Mouse (Mus musculus) embryonic facial prominence, embryonic 12.5 days (tissue): ENCODE measurements around the gene Hyal3. TPM values are rescaled to one million over a fixed set of nuclear protein-coding genes. Genes with fewer than 3 reads are reported as not detected.
A peak's percentile ranks its signal among the peaks of the same experiment; 100 is the strongest.

Experiments used
- ATAC-seq: fragments of 200-750 bp; cut with Nextera tagmentation; 2 replicates; pipeline ENCODE4 v1.8.0; 2017; ENCODE audit not compliant: insufficient number of reproducible peaks, insufficient read depth, low FRiP score, low TSS enrichment
- H3K27ac ChIP-seq: fragments of 300-500 bp; sonication (generic); 2 replicates; pipeline ENCODE4 v1.5.1; 2016; ENCODE audit warnings: mild to moderate bottlenecking
- H3K27me3 ChIP-seq: fragments of 300-500 bp; sonication (generic); 2 replicates; pipeline ENCODE4 v1.6.1; 2016; ENCODE audit warnings: mild to moderate bottlenecking, moderate library complexity
- H3K36me3 ChIP-seq: fragments of 300-500 bp; sonication (generic); 2 replicates; pipeline ENCODE4 v1.6.1; 2016; ENCODE audit warnings: mild to moderate bottlenecking
- H3K4me1 ChIP-seq: fragments of 300-500 bp; sonication (generic); 2 replicates; pipeline ENCODE4 v1.6.1; 2016
- H3K4me2 ChIP-seq: fragments of 300-500 bp; sonication (generic); replicated peaks from 2 replicates; pipeline ENCODE4 v1.6.1; 2016; ENCODE audit warnings: mild to moderate bottlenecking, moderate library complexity
- H3K4me3 ChIP-seq: fragments of 300-500 bp; sonication (generic); 2 replicates; pipeline ENCODE4 v1.5.1; 2016; ENCODE audit warnings: mild to moderate bottlenecking
- H3K9ac ChIP-seq: fragments of 300-500 bp; sonication (generic); 2 replicates; pipeline ENCODE4 v1.6.1; 2016; ENCODE audit warnings: mild to moderate bottlenecking, moderate library complexity
- H3K9me3 ChIP-seq: fragments of 300-500 bp; sonication (generic); 2 replicates; pipeline ENCODE4 v1.6.1; 2016; ENCODE audit warnings: mild to moderate bottlenecking, moderate library complexity
- WGBS: fragments of 180-500 bp; shearing (Covaris S2); methylation state at CpG from one replicate; pipeline ENCODE4 v1.1.7; 2016; 5-methylcytosine and 5-hydroxymethylcytosine counted together
- polyA plus RNA-seq: library from polyadenylated mRNA; unstranded; fragments of >200 nt; fragmentation: Nextera tagmentation; extraction: Ambion mirVana; gene quantifications from 2 replicates; pipeline ENCODE4 v1.2.1, GENCODE M21; 2016

Gene Hyal3
- polyA plus RNA-seq, 1 experiment from 2014 or later, result 1.4 TPM

DNA sequence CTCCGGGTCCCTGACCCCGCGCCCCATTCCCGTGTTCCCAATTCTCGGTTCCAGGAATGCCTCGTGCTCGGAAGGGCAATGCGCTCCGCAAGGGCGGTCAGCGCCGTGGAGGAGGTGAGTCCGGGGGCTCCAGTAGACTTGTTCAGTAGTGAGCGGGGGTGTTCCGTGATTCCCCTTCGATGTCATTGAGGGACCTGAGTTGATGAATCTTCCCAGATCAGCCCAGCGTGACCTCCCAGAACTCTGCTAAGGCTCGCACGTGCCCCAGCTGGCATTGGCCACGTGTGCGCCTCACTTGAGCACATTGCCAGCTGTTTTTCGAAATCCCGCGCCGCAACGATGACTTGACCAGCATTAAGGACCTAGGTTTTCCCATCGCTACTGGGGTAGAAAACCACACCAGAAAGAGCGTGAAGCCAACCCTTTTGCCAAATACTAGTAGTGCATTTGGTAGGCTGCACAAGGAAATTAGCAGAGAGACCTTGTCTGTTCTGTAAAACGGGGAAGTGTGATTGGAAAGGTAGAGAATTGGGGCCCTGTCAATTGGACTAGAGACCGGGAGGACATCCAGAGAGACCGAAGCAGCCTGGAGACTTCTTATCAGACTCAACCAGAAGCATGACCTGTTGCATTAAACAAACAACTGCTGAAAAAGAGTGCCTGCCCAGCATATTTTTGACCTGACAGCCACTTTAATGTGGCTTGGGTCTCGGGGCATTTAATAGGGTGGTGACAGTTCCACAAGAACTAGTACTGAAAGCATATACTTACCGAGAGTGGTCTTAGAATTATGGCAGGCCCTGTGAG lies 7.4 kb downstream of the Hyal3 start:
- Histone ChIP-seq H3K27me3 (no peaks in the 10 kb centered on the region), H3K9me3 (no peaks in the 10 kb centered on the region), H3K27ac (peak overlapping the region; percentile 46; the same call in 1 of the 2 replicates), H3K4me2 (peak overlapping the region; percentile 73), H3K36me3 (peaks cover 45% of the 10 kb centered on the region), H3K4me1 (peaks cover 12% of the 10 kb centered on the region), H3K9ac (peak overlapping the region; percentile 57), H3K4me3 (peak overlapping the region; percentile 85)
- WGBS, result 5% methylated on average over 33 of the region's 33 CpGs
- no peak for ATAC-seq

DNA sequence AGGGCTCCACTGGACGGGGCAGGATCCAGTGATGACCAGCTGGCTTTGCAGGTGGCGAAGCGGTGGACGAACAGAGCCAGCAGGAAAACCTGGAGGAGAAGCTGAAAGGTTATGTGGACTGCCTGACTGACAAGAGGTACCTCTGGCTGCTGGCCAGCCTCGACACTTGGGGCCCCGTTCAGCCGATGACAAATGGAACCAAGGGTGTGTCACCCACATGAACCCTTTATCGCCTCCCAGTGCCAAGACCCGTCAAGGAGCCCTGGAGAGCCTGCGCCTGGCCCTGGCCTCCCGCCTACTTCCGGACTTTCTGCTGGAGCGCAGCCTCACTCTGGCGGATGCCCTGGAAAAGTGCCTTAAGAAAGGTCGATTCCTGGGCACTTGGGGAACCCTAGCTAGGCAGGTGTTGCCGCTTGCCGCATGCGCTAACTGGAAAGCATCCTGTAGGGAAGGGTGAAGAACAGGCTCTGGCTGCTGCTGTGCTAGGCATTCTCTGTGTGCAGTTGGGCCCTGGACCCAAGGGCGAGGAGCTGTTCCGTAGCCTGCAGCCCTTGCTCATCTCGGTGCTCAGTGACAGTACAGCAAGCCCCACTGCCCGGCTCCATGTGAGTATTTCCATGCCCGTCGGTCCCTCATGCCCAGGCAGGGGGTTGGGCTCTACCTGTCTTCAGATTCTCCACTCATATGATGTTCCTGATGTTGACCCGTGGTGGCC lies 9.6 kb downstream of the Hyal3 start:
- H3K27me3 ChIP-seq, result no peaks in the 10 kb centered on the region
- no peak overlapping the region for H3K4me2 ChIP-seq
- ATAC-seq, result no peak
- H3K4me3 ChIP-seq, result no peak overlapping the region
- peaks cover 12% of the 10 kb centered on the region for H3K4me1 ChIP-seq
- no peak overlapping the region for H3K9ac ChIP-seq
- H3K36me3 ChIP-seq, result peaks cover 56% of the 10 kb centered on the region
- no peak overlapping the region for H3K27ac ChIP-seq
- no peaks in the 10 kb centered on the region for H3K9me3 ChIP-seq
- WGBS, result 90% methylated on average over 25 of the region's 25 CpGs

DNA sequence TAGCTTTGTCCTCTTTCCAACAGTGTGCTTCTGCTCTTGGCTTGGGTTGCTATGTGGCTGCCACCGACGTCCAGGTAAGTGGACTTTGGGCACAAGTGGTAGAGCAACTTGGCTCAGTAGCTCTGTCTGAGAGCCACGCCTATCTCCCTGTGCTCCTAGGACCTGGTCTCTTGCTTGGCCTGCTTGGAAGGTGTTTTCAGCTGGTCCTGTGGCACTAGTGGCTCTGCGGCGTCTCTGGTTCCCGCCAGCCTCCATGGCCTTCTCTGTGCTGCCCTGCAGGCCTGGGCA lies 10.1 kb downstream of the Hyal3 start:
- Histone ChIP-seq H3K9ac (no peak overlapping the region), H3K4me2 (no peak overlapping the region), H3K27ac (no peak overlapping the region), H3K36me3 (peaks cover 56% of the 10 kb centered on the region), H3K9me3 (no peaks in the 10 kb centered on the region), H3K4me1 (peaks cover 12% of the 10 kb centered on the region), H3K4me3 (no peak overlapping the region), H3K27me3 (no peaks in the 10 kb centered on the region)
- ATAC-seq, result no peak
- 94% methylated on average over 6 of the region's 6 CpGs for WGBS

DNA sequence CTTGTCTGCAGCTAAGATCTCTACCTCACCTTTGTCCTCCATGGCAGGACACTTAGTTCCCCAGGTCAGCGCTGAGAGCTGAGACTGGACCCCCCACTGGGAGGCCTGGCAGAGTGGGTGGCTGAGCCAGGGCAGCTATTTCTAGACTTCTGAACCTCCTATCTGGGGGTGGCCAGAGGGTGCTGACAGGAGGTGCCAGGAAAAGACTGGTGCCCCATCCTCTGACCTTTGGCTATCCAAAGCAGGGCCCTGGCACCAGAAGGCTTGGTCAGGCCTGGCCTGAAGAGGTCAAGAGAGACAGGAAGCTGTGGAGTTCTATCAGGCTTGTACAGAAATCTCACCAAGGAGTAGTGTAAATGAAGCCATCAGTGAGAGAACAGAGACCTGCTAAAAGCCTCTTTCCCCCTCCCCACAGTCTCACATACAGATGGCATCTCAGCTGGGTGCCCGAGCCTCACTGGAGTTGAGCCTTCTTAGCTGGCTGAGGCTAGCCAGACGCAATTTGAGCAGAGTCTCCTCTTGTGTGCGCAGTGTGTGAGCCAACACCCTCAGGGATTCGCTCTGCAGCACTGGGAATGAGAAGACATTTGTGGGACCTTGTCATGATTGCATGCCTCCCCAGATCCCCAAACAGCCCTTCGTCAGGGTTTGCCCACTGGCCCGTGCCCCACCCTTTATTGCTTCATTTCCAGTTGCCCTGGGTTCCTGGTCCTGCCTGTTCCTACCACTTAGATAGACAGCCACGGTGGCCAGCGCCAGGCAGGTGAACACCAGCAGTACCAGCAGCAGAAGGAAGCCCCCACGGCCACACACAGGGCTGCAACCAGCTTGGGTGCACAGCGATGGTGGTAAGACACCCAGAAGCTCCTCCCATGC lies 12.7 kb downstream of the Hyal3 start:
- Histone ChIP-seq H3K36me3 (peaks cover 56% of the 10 kb centered on the region), H3K27me3 (no peaks in the 10 kb centered on the region)

DNA sequence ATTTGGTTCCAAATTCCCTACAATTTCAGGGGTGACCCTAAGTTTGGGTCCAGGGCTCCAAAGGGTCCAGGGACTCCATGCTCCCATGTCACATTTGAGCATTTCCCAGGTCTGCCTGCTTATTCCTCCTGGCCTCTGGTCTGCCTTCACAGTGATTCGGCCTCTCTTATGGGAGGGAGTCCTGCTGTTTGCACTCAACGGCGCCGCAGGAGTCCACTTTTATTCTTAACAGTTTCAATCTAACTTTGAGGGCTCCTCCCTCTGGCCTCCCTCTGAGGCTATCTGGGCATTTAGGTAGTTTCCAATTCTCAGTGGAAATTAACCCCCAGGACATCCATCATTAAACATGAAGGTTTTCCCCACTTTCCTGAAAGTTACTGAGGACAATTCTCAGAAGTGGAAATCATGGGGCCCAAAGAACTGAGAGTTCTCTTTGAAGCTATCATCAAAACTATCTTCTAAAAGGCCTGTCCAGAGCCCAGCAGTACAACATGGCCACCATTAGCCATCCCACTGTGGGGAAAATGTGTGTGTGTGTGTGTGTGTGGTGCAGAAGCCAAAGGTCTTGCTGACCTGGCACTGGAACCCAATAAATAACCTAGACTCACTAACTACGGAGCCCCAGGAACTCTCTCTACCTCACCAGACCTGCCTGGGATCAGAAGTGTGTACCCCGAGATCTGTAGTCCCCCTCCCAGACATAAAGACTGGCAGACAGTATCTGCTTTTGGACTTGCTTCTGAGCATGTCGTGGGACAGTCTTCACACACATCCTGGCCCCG lies 13.9 kb downstream of the Hyal3 start:
- H3K9me3 ChIP-seq, result no peaks in the 10 kb centered on the region
- H3K27me3 ChIP-seq, result no peaks in the 10 kb centered on the region
- H3K36me3 ChIP-seq, result peaks cover 54% of the 10 kb centered on the region
- no peak overlapping the region for H3K27ac ChIP-seq
- H3K4me3 ChIP-seq, result no peak overlapping the region
- 80% methylated on average over 8 of the region's 8 CpGs for WGBS
- no peak for ATAC-seq
- no peak overlapping the region for H3K4me2 ChIP-seq
- H3K4me1 ChIP-seq, result no peaks in the 10 kb centered on the region
- H3K9ac ChIP-seq, result no peak overlapping the region

More for the DNA sequence above, 12.7 kb downstream of the Hyal3 start:
- Histone ChIP-seq H3K9me3 (no peaks in the 10 kb centered on the region), H3K9ac (no peak overlapping the region), H3K4me1 (peaks cover 7% of the 10 kb centered on the region), H3K4me3 (no peak overlapping the region), H3K27ac (no peak overlapping the region), H3K4me2 (no peak overlapping the region)
- no peak for ATAC-seq
- 83% methylated on average over 11 of the region's 11 CpGs for WGBS

DNA sequence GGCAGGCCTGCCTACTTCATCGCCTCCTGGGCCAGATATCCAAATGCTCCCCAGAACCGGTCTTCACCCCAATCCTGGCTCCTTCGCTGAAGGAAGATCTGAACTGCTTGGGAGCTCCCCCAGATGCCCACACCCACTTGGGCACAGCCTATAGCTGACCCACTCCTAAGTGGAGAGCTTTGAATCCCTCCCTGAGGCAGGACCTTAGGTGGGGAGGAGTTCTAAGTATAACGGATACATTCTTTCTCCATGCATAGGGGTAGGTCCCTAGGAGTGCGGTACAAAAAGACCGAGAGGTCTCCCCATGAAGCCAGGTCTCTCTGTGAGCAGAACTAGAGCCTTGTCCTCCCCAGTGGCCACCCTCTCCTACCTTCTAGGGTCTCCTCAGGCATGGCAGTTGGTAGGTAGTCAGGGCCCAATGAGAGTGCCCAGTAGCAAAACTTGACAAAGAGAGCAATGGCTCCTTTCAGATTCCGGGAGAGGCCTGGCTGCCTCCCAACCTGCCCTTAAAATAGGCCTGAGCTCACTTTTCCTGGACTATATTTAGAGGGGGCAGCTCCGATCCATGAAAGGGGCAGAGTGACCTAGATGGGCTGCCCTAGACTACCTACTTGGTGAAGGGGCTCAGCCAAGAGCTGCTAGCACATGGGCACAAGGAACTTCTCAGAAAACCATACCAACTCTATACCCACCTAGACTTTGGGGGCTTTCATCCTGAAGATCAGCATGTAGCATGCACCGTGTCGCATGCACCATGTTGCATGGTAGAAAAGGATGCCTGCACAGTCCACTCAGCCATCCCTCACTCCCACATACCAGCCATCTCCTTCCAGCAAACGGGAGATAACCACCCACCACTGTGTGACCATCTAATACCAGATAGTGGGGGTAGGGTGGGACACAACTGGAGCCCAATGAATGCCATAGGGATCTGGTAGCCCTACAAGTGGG lies 16.3 kb downstream of the Hyal3 start:
- Histone ChIP-seq H3K27me3 (0 out of 2 replicates have a peak, but pooled peaks cover 3% of the 10 kb centered on the region), H3K9me3 (no peaks in the 10 kb centered on the region), H3K4me1 (no peaks in the 10 kb centered on the region), H3K27ac (no peak overlapping the region), H3K36me3 (peaks cover 30% of the 10 kb centered on the region), H3K4me3 (no peak overlapping the region), H3K9ac (no peak overlapping the region), H3K4me2 (no peak overlapping the region)
- WGBS, result 90% methylated on average over 11 of the region's 11 CpGs
- no peak for ATAC-seq

DNA sequence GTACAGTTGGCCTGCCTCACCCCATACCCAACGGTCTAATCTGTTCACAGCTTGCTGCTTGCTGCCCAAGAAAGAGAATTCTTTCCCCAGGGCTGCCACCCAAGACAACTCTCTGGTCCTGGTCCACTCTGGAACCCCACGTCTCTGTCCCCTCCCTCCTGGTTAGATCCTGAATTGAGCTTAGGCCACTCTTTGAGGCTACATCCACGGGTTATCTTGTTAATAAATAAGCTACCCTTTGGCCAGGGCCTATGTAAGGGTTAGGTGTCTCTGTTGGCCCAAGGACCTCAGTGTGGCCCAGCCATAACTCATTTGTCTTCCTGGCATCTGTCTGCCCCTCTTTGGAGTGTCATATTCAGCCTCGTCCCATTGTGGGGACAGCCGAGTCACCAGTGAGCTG lies 17.8 kb downstream of the Hyal3 start:
- 80% methylated on average over 5 of the region's 5 CpGs for WGBS
- H3K9me3 ChIP-seq, result no peaks in the 10 kb centered on the region
- no peak for ATAC-seq
- 0 out of 2 replicates have a peak, but pooled peaks cover 3% of the 10 kb centered on the region for H3K27me3 ChIP-seq
- no peak overlapping the region for H3K27ac ChIP-seq
- H3K9ac ChIP-seq, result no peak overlapping the region
- peaks cover 8% of the 10 kb centered on the region for H3K4me1 ChIP-seq
- no peak overlapping the region for H3K4me3 ChIP-seq
- H3K4me2 ChIP-seq, result no peak overlapping the region
- peaks cover 15% of the 10 kb centered on the region for H3K36me3 ChIP-seq

DNA sequence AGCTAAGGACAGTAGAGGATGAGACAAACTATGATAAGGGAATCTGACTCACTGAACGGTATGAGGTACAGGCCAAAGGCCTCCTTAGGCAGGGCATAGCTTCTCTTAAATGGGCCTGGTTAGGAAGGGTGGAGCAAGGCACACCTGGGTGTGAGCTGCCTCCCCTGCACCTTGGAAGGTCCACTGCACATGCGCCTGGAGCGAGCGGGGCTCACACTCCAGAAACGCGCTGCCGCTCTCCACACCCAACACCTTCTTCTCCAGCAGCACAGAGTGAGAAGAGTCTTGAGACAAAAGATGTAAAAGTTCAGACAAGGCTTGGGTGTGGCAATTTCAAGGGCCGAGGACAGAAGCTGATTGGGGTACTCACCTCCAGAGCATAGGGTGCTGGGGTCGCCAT lies 18.8 kb downstream of the Hyal3 start:
- WGBS, result 86% methylated on average over 9 of the region's 9 CpGs
- Histone ChIP-seq H3K36me3 (peaks cover 4% of the 10 kb centered on the region; the same call in 1 of the 2 replicates), H3K4me2 (no peak overlapping the region)

DNA sequence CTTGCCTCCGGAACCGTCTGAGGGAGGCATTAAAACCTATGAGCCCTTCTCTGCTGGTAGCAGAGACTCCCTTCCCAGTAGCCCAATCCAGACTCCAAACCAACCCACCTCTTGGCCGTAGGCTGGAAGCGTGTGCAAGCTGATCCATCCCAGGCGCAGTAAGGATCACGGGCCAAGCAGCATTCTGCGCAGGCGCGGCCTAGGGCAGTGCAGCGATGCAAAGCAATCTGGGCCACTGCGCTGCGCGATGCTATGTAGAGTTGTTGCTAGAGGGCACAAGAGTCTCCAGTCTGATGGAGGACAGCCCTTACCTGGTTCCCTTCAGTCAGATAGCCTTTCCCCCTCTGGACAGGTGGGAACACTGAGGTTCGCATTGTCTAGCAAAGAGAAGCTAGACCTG lies 19.2 kb downstream of the Hyal3 start:
- H3K36me3 ChIP-seq, result 0 out of 2 replicates have a peak, but pooled peaks cover under 1% of the 10 kb centered on the region
- H3K4me3 ChIP-seq, result no peak overlapping the region
- ATAC-seq, result no peak
- H3K9me3 ChIP-seq, result no peaks in the 10 kb centered on the region
- no peak overlapping the region for H3K4me2 ChIP-seq
- H3K27ac ChIP-seq, result no peak overlapping the region
- H3K27me3 ChIP-seq, result 0 out of 2 replicates have a peak, but pooled peaks cover 3% of the 10 kb centered on the region
- H3K9ac ChIP-seq, result no peak overlapping the region
- 67% methylated on average over 14 of the region's 14 CpGs for WGBS
- peaks cover 19% of the 10 kb centered on the region for H3K4me1 ChIP-seq

More for the DNA sequence above, 18.8 kb downstream of the Hyal3 start:
- Histone ChIP-seq H3K27ac (no peak overlapping the region), H3K27me3 (0 out of 2 replicates have a peak, but pooled peaks cover 3% of the 10 kb centered on the region), H3K4me1 (peaks cover 15% of the 10 kb centered on the region), H3K9ac (no peak overlapping the region), H3K9me3 (no peaks in the 10 kb centered on the region), H3K4me3 (no peak overlapping the region)
- ATAC-seq, result no peak

DNA sequence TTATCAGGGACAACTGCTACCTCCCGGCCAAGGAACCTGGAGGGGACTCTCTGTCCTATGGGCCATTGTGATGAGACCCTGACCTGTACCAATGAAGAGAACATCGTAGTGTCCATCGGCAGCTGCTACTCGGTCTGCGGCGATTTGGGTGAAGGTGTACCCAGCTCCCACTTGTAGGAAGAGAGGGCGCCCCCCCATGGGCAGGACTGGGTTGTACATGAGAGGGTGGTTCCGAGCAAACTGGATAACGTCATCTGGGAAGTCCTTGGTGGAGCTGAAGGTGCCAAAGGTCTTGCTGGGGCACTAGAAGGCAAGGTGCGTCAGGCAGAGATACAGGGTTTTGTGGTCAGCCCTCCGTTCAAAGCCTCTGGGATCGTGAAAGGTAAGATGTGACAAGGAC lies 20.1 kb downstream of the Hyal3 start:
- H3K9ac ChIP-seq, result no peak overlapping the region
- H3K4me3 ChIP-seq, result no peak overlapping the region
- 80% methylated on average over 12 of the region's 12 CpGs for WGBS
- no peak overlapping the region for H3K27ac ChIP-seq
- no peak overlapping the region for H3K4me2 ChIP-seq
- peaks cover 28% of the 10 kb centered on the region for H3K4me1 ChIP-seq
- no peaks in the 10 kb centered on the region for H3K9me3 ChIP-seq
- H3K27me3 ChIP-seq, result 0 out of 2 replicates have a peak, but pooled peaks cover 3% of the 10 kb centered on the region
- no peak for ATAC-seq
- no peaks in the 10 kb centered on the region for H3K36me3 ChIP-seq
